Mouse (Mus musculus) megakaryocyte, embryonic 14.5 days (primary cell): ENCODE results near the gene Rad51b.

Experiments used
- FLI1 ChIP-seq: IDR thresholded peaks from 2 replicates; pipeline ENCODE4 v1.6.1; 2012; ENCODE audit warnings: low read length, inconsistent platforms, mixed read lengths
- GATA1 ChIP-seq: IDR thresholded peaks from 3 replicates; pipeline ENCODE4 v1.6.1; 2012; ENCODE audit warnings: mixed read lengths, low read length, inconsistent platforms, borderline replicate concordance

GRCm38 (mm10) chr12:79752189-79752588, 455.1 kb downstream of the Rad51b start:
- no peak for TF ChIP-seq GATA1
- no peak for TF ChIP-seq FLI1
